Mouse (Mus musculus) kidney, adult 18-20 months (tissue): ENCODE data around the gene Mlst8.
A peak's percentile ranks its signal among the peaks of the same experiment; 100 is the strongest.

Experiments
- DNase-seq: peaks from one replicate; pipeline ENCODE4 v3.0.0; 2021

Gene Mlst8

GRCm38 (mm10) chr17:24478663-24479380, at the start of gene Mlst8:
Mlst8 (minus strand) TSS chr17:24479078.
- DNase-seq = peak; percentile 98

- no peak for DNase-seq
Observed at GRCm38 (mm10) chr17:24528560-24528918, 49.7 kb upstream of the Mlst8 start.

GRCm38 (mm10) chr17:24527723-24528559, 49.1 kb upstream of the Mlst8 start, which contains the start of gene Traf7:
Traf7 (minus strand) TSS chr17:24527938.
- DNase-seq = peak; percentile 91

DNA sequence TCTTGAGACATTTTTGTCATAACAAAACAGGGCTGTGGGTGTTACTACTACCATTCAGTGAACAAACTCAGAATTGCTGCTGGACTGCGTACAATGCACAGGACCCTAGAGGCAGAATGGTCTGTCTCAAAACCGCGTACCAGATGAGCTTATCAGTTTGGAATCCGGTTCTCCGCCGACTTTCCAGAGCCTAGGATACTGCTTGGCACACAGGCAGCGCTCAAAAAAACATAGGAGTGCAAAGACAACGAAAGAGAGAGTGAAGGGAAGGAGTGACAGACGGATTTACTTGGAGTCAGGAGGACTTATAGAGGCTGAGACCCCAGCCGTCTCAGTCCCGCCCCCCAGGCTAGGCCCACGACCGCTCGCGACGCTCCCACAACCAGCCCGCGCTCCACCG, 48.4 kb upstream of the Mlst8 start:
- no peak for DNase-seq

- DNase-seq = no peak
Observed at GRCm38 (mm10) chr17:24524734-24525133, 45.9 kb upstream of the Mlst8 start.

DNA sequence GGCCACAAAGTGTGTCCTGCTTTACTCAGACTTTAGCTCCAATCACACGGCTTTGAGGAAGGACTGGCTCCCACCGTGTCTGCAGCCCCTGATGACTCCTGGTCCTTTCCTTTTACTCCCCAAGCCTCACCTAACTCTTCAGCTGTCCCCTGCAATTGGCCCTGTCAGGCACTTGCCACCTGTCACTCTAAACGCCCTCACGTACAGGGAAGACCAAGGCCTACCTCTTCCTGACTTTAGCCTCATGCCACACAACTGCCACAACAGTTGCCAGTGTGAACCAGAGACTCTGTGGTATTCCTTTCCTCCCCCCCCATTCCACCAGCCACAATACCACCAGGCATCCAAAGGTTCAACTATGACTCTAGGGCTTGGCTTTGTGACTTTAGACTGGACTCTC, 41.6 kb upstream of the Mlst8 start:
- DNase-seq = no peak

GRCm38 (mm10) chr17:24514270-24515257, 35.7 kb upstream of the Mlst8 start:
- DNase-seq = peak; percentile 10

GRCm38 (mm10) chr17:24513609-24514008, 34.7 kb upstream of the Mlst8 start:
- DNase-seq = peak; percentile 72

DNA sequence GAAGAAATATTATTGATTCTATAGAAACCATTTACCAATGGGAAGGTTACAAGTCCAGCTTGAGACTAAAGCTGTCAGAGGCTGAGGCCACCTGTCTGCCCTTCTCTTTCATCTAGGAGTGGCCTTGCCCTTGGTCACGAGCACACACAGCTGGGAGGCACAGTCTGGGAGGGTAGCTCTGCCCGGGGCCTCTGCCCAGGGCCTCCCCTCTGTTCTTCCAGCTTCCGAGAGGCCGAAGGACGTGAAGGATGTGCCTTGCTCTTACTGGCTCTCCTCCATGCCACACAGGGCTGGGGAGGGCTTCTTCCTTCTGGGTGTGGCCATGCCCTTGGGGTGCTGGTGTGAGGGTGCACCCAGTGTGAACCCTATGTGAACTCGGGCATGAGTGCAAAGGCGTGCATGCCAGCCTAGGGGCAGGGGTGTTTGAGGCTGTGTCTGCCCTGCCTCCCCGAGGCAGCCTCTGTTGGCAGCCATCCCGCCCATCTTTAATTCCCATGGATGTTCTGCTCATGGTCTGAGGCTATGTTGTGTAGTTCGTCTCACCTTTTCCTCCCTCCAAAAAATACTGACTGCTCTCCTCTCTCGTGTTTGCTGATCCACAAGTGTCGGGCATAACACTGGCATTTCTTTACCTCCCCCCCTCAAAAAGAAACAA, 29.1 kb upstream of the Mlst8 start:
- no peak for DNase-seq

DNA sequence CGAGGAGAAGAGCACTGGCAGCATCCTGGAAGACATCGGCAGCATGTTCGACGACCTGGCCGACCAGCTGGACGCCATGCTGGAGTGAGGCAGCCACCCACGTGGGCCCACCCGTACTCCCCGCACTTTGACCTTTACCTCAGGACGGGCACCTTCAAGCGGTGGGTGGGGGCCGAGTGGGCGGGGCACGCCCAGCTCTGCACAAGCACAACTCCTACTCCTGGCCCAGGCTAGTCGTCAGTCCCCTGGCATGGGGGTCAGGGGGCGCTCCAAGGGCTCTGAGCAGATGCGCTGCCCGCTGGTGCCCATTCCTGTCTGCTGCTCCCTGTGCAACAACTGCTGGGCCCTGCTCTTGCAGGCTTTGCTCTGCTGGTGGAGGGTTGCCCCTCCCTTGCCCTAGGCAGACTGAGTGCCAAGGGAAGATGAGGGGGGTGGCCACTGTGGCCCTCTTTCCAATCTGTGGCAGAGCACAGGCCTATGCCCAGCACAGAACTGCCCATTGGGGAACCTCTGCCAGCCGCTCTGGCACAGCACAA, 28.3 kb upstream of the Mlst8 start:
- no peak for DNase-seq

- DNase-seq = no peak
Observed at GRCm38 (mm10) chr17:24506332-24507070, 27.6 kb upstream of the Mlst8 start.

GRCm38 (mm10) chr17:24505286-24505955, 26.5 kb upstream of the Mlst8 start:
- no peak for DNase-seq

DNA sequence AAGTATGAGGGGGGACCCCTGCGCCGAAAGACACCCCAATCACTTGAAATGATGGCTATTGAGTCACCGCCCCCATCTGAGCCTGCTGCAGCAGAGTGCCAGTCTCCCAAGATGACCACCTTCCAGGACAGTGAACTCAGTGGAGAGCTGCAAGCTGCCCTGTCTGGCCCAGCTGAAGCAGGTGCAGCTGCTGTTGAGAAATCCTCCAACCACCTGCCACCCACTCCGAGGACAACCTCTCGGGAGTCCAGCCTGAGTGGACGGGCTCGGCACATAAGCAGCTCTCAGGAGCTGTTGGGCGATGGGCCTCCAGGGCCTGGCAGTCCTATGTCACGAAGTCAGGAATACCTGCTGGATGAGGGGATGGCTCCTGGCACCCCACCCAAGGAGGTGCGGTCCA, 25.2 kb upstream of the Mlst8 start:
- no peak for DNase-seq

DNA sequence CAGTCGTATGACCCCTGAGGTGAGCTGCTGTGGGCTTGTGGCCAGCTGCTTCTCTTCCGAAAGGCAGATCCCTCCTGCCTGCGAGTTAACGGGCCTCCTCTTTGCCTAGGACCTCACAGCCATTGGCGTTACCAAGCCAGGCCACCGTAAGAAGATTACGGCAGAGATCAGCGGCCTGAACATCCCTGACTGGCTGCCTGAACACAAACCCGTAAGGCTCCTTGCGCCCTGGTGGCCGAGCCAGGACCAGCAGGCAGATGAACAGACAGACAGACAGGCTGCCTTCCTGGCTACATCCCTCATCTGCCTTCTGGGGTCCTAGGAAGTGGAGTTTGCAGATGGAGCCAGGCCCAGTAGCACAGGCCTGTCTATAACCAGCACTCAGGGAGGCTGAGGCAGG, 23.3 kb upstream of the Mlst8 start:
- DNase-seq = no peak

GRCm38 (mm10) chr17:24496026-24496425, 17.1 kb upstream of the Mlst8 start:
- no peak for DNase-seq

GRCm38 (mm10) chr17:24495443-24495842, 16.6 kb upstream of the Mlst8 start:
- DNase-seq = no peak

DNA sequence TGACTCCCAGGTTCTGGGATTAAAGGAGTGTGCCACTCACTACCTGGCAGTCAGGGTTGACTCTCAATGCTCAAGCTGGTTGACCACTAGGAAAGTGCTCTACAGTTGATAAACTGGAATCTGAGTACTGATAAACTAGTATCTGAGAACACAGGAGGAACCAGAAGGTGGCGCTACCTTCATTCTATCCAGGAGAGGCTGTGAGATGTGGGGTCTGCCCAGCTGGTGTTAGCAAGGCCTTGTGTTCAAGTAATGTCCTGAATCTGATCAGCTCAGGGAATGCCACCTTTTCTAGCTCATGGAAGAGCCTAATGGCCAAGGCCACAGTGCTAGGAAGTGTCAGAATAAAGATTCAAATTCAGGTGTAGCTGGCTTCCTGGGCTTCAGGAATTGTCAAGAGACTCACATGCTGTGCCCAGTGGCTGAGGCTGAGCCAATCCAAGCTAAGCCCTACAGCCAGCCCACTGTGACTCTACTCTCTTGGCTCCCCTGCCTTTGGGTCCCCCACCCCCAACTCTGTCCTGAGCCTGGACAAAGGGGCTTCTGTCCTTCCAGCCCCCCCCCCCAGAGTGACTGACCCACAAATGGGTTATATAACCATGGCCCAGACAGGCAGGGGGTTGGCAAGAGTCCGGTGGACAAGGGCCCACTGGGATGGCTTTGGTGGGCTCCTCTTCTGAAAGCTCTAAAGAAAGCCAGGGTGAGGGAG, 15.9 kb upstream of the Mlst8 start:
- DNase-seq = peak; percentile 45

GRCm38 (mm10) chr17:24490399-24490798, 11.5 kb upstream of the Mlst8 start:
- no peak for DNase-seq

GRCm38 (mm10) chr17:24489265-24490030, 10.6 kb upstream of the Mlst8 start:
- DNase-seq = no peak
